Mouse (Mus musculus) erythroblast, embryonic 14.5 days (primary cell): Measurements from ENCODE around the gene Myo9b.

Experiments used
- GATA1 ChIP-seq: IDR thresholded peaks from 2 replicates; pipeline ENCODE4 v1.6.1; 2012; ENCODE audit warnings: low read length, inconsistent platforms, mixed read lengths
- TAL1 ChIP-seq: IDR thresholded peaks from 3 replicates; pipeline ENCODE4 v1.6.1; 2012; ENCODE audit warnings: low read length, inconsistent platforms, mixed read lengths

DNA sequence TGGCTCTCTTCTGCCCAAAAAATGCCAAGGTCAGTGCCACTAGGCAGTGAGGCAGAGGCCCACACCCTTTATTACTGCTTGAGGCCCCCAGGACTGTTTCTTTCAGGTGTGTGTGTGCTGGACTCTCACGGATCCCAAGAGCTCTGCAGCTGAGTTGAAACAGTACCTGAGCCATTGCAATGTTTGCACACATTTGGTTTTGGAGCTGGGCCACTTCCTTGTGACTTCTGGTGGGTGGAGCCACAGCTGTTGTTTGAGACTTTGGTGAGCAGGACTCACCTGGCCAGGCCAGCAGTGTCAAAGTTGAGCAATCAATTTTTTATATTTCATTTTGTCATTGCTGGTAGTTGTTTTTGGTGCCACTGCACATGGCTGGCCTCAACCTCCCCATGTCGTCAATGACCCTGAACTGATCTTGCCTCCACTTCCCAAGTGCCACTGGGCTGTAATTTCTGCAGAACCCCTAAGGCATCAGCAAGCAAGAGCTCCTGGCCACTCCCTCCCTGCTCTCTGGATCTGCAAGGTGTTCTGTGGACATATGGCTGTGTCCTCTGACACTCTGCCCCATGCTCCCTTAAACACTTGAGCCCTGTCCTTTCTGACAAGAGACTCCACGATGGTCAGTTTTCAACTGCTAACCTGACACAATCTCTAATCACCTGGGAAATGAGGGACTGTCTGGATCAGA is 15.8 kb upstream of the Myo9b start:
- TF ChIP-seq TAL1 = no peak
- TF ChIP-seq GATA1 = no peak
